Mouse (Mus musculus) myocyte (in vitro differentiated cells): Measurements from ENCODE around the gene Adgrv1. TPM values are rescaled to one million over a fixed set of nuclear protein-coding genes. Genes with fewer than 3 reads are reported as not detected.
A peak's percentile ranks its signal among the peaks of the same experiment; 100 is the strongest.

Experiments
- H3K27me3 ChIP-seq: one replicate; pipeline ENCODE4 v1.6.1; 2011; ENCODE audit not compliant: control insufficient read depth, insufficient read depth, insufficient read length
- H3K36me3 ChIP-seq: one replicate; pipeline ENCODE4 v1.6.1; 2011; ENCODE audit not compliant: control insufficient read depth, insufficient read depth
- H3K4me2 ChIP-seq: one replicate; pipeline ENCODE4 v1.6.1; 2011; ENCODE audit warnings: low read depth, control low read depth
- H3K4me3 ChIP-seq: one replicate; pipeline ENCODE4 v1.5.1; 2011; ENCODE audit warnings: mild to moderate bottlenecking, control low read depth, moderate library complexity
- H3K79me2 ChIP-seq: one replicate; pipeline ENCODE4 v1.6.1; 2011; ENCODE audit not compliant: control insufficient read depth, insufficient read depth
- H3ac ChIP-seq: one replicate; pipeline ENCODE4 v1.6.1; 2011; ENCODE audit not compliant: control insufficient read depth, insufficient read length
- CEBPB ChIP-seq: IDR thresholded peaks from 2 replicates; pipeline ENCODE4 v1.6.1; 2011; ENCODE audit warnings: mild to moderate bottlenecking, moderate library complexity; ENCODE audit not compliant: poor library complexity, insufficient read depth, severe bottlenecking
- E2F4 ChIP-seq: IDR thresholded peaks from one replicate; pipeline ENCODE4 v1.6.1; 2011; ENCODE audit warnings: mild to moderate bottlenecking, control low read depth, moderate library complexity; ENCODE audit not compliant: insufficient read depth
- MAX ChIP-seq: IDR thresholded peaks from one replicate; pipeline ENCODE4 v1.6.1; 2011; ENCODE audit warnings: low read depth, mild to moderate bottlenecking, control low read depth
- MYOD1 ChIP-seq, 3 experiments: IDR thresholded peaks; one replicate each; pipeline ENCODE4 v1.6.1; 2011; ENCODE audit warnings: control low read depth in 2 of 3, low read depth in 2 of 3, mild to moderate bottlenecking in 2 of 3, moderate library complexity in 1 of 3; ENCODE audit not compliant: insufficient read length in 2 of 3, control insufficient read depth in 1 of 3
- MYOG ChIP-seq, 3 experiments: IDR thresholded peaks; one replicate each; pipeline ENCODE4 v1.6.1; 2011; ENCODE audit warnings: control low read depth in 2 of 3, low read depth in 2 of 3, mild to moderate bottlenecking in 2 of 3; ENCODE audit not compliant: insufficient read length in 2 of 3, control insufficient read depth in 1 of 3, insufficient read depth in 1 of 3
- POLR2A ChIP-seq: IDR thresholded peaks from one replicate; pipeline ENCODE4 v1.6.1; 2011; ENCODE audit warnings: low read depth, mild to moderate bottlenecking, control low read depth, moderate library complexity; ENCODE audit not compliant: insufficient read length
- POLR2AphosphoS2 ChIP-seq: IDR thresholded peaks from one replicate; pipeline ENCODE4 v1.6.1; 2011; ENCODE audit warnings: low read depth, control low read depth; ENCODE audit not compliant: insufficient read length
- REST ChIP-seq: IDR thresholded peaks from one replicate; pipeline ENCODE4 v1.6.1; 2011; ENCODE audit warnings: mild to moderate bottlenecking, control low read depth, moderate library complexity; ENCODE audit not compliant: insufficient read depth, insufficient read length
- SRF ChIP-seq: IDR thresholded peaks from one replicate; pipeline ENCODE4 v1.6.1; 2011; ENCODE audit warnings: low read depth; ENCODE audit not compliant: control insufficient read depth, insufficient read length
- TCF12 ChIP-seq: IDR thresholded peaks from one replicate; pipeline ENCODE4 v1.6.1; 2011; ENCODE audit warnings: mild to moderate bottlenecking, control low read depth; ENCODE audit not compliant: poor library complexity, insufficient read depth, severe bottlenecking
- TCF3 ChIP-seq: IDR thresholded peaks from one replicate; pipeline ENCODE4 v1.6.1; 2011; ENCODE audit warnings: low read depth, control low read depth; ENCODE audit not compliant: insufficient read length
- USF1 ChIP-seq: IDR thresholded peaks from one replicate; pipeline ENCODE4 v1.6.1; 2011; ENCODE audit warnings: low read depth, mild to moderate bottlenecking, control low read depth, moderate library complexity
- polyA plus RNA-seq: library from polyadenylated mRNA; unstranded; fragments of >200 nt; fragmentation: generic; extraction: Trizol; gene quantifications from one replicate; pipeline ENCODE4 v1.2.1, GENCODE M21; 2012; ENCODE audit warnings: missing spikeins

Gene Adgrv1
- polyA plus RNA-seq, result 0.04 TPM

DNA sequence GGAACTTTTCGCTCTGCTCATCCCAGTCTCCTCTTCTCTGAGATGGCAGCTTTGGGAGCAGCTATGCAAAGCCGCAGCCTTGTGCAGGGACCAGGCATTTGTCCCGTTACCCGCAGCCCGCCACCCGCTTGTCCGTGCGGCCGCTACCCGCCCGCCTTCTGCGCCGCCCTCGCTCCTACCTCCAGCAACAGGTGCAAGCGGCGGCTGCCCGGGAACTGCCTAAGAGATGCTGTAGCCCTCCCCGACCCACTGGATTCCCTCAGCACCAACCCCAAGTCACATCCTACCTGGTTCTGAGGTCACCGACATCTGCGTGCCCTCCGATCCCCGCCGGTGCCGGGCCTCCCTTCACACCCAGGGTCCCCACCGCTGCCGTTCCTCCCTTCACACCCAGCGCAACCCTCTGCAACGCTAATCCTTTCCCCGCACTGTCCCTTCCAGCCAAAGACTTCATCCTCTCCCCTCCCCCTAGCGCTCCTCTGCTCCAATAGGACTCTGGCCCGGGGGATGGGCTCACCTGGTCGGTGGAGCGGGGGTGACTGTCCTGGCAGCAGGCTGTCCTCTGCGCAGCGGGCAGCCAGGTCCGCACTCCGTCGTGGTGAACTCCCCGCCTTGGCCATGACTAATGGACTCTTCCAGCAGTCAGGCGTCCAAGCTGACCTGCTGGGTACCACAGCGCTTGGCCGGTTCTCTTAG lies at the start of gene Adgrv1:
Gene Adgrv1 (minus strand): TSS at position 435 of the 696 bp plus-strand sequence.
- TF ChIP-seq TCF3 (no peak), E2F4 (no peak), POLR2AphosphoS2 (no peak), MYOG (IDR thresholded peaks at IDR 0.05; ENCODE audit: control insufficient read depth in 1 of 3, insufficient read depth in 1 of 3, insufficient read length in 2 of 3, low read depth in 2 of 3) (peak in 1 of 3 experiments; percentile 15), USF1 (no peak), MAX (no peak)
- H3K4me2 ChIP-seq, result no peak within 1 kb of the TSS
- H3ac ChIP-seq, result no peak within 1 kb of the TSS
- H3K27me3 ChIP-seq, result peaks cover 9% of the 10 kb centered on the region
- no peaks in the 10 kb centered on the region for H3K79me2 ChIP-seq
- H3K36me3 ChIP-seq, result no peaks in the 10 kb centered on the region
- H3K4me3 ChIP-seq, result no peak within 1 kb of the TSS

DNA sequence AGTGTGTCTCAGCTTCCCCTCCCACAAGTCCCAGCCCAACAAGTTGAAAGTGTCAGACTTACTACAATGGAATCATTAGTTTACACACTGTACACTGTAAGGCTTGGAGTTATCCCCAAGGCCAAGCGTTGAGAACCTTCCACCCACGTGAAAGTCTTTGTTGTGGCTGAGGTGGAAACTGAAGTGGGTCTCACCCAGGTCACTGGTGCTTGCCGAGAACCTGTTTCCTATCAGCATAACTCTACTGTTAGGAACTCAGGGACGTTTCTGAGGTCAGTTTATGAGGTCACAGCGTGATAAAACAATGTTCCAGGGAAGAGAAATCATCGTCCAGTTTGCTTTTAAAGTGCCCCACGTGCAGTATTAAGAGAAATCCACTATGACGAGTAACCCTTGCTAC lies 42.4 kb upstream of the Adgrv1 start:
- Histone ChIP-seq H3K4me3 (no peak overlapping the region), H3K36me3 (peaks cover 47% of the 10 kb centered on the region), H3K79me2 (no peaks in the 10 kb centered on the region), H3ac (no peak overlapping the region), H3K27me3 (no peaks in the 10 kb centered on the region), H3K4me2 (no peak overlapping the region)
- TF ChIP-seq CEBPB, result no peak
- no peak for TF ChIP-seq TCF3
- no peak for TF ChIP-seq REST
- no peak for TF ChIP-seq TCF12
- TF ChIP-seq MYOG (IDR thresholded peaks at IDR 0.05; ENCODE audit: control insufficient read depth in 1 of 3, insufficient read depth in 1 of 3, insufficient read length in 2 of 3, low read depth in 2 of 3), result no peak
- TF ChIP-seq MAX, result no peak
- no peak for TF ChIP-seq SRF
- no peak for TF ChIP-seq POLR2AphosphoS2
- TF ChIP-seq POLR2A, result no peak
- TF ChIP-seq USF1, result no peak
- no peak for TF ChIP-seq E2F4
- TF ChIP-seq MYOD1 (IDR thresholded peaks at IDR 0.05; ENCODE audit: control insufficient read depth in 1 of 3, insufficient read length in 2 of 3, low read depth in 2 of 3), result no peak

GRCm38 (mm10) chr13:81667713-81668112 lies 34.8 kb upstream of the Adgrv1 start:
- Histone ChIP-seq H3ac (no peak overlapping the region), H3K4me3 (no peak overlapping the region), H3K36me3 (peaks cover 50% of the 10 kb centered on the region), H3K4me2 (no peak overlapping the region), H3K27me3 (no peaks in the 10 kb centered on the region), H3K79me2 (peaks cover 9% of the 10 kb centered on the region)
- TF ChIP-seq E2F4, result no peak

DNA sequence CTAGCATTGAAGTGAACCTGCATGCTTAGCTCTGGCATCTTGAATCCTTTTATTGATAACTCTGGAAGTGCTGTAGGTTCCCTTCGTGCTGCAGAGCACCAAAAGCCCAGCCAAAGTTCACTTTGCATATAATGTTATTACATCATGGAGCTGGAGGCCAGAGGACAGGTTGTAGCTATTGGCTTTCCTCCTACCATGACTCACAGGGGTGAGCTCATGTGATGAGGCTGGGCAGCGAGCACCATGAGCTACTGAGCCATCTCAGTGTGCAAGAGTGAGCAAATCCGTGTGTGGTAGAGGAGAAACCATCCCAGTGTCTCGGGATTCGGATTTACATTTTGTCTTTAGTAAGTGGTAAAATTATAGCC lies 31.4 kb upstream of the Adgrv1 start:
- Histone ChIP-seq H3K79me2 (peaks cover 31% of the 10 kb centered on the region), H3K4me3 (no peak overlapping the region), H3ac (no peak overlapping the region), H3K4me2 (no peak overlapping the region), H3K27me3 (no peaks in the 10 kb centered on the region), H3K36me3 (peaks cover 29% of the 10 kb centered on the region)
- TF ChIP-seq USF1 (peak; percentile 2), POLR2A (no peak), SRF (no peak), REST (no peak), MAX (no peak)

DNA sequence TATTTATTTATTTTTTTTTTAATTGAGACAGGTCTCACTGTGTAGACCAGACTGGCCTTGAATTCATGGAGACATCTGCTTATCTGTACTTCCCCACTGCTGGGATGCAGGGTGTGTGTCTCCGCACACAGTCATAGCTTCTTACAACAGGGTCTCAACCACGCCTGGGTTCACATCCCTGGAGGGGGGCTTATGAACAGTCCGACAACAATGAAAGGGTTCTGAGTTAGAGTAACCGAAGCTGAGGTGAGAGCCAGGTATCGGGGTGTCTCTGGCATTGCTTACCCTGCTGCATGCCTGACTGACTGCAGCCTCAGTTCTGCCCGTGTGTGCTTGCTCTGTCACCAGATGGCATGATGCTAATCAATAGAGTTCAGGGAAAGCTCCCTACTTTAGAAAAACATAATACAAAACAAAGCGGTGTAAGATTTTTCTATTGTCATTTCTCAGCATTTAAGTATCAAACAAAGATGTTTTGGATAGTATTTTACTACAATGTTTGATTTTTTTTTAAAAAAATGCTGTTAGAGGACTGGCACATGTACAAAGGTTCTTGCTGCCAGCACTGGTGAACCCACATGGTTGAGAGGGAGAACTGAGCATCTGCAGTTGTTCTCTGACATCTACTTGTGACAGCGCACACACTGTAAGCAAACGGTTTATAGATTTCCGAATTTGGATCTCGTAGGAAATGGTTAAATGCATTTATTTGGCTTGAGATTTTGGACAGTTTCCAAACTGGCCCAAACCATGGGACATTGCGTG lies 30.8 kb upstream of the Adgrv1 start:
- Histone ChIP-seq H3K36me3 (peaks cover 24% of the 10 kb centered on the region), H3K79me2 (peaks cover 37% of the 10 kb centered on the region), H3K27me3 (no peaks in the 10 kb centered on the region), H3ac (no peak overlapping the region), H3K4me3 (no peak overlapping the region), H3K4me2 (no peak overlapping the region)
- TF ChIP-seq MAX (no peak), TCF3 (no peak), REST (no peak), POLR2AphosphoS2 (no peak), POLR2A (no peak), USF1 (no peak), CEBPB (no peak), E2F4 (no peak), TCF12 (no peak)
